Mouse (Mus musculus) hindbrain, embryonic 14.5 days (tissue): ENCODE data around the gene Tmem107. TPM values are rescaled to one million over a fixed set of nuclear protein-coding genes. Genes with fewer than 3 reads are reported as not detected.

Source experiments
- ATAC-seq: fragments of 200-750 bp; cut with Nextera tagmentation; 2 replicates; pipeline ENCODE4 v1.8.0; 2017; ENCODE audit warnings: moderate number of reproducible peaks, mild to moderate bottlenecking, moderate TSS enrichment, moderate library complexity; ENCODE audit not compliant: low FRiP score
- DNase-seq: peaks from one replicate; pipeline ENCODE4 v3.0.0-alpha.2; 2015; ENCODE audit warnings: low spot score
- H3K27ac ChIP-seq: fragments of 300-500 bp; sonication (generic); 2 replicates; pipeline ENCODE4 v1.5.1; 2014; ENCODE audit warnings: mild to moderate bottlenecking, moderate library complexity
- H3K27me3 ChIP-seq: fragments of 300-500 bp; sonication (generic); 2 replicates; pipeline ENCODE4 v1.6.1; 2014; ENCODE audit warnings: mild to moderate bottlenecking, low read length, mixed read lengths; ENCODE audit not compliant: control insufficient read depth, insufficient read depth
- H3K36me3 ChIP-seq: fragments of 300-500 bp; sonication (generic); replicated peaks from 2 replicates; pipeline ENCODE4 v1.6.1; 2014; ENCODE audit not compliant: control insufficient read depth, insufficient read depth
- H3K4me1 ChIP-seq: fragments of 300-500 bp; sonication (generic); replicated peaks from 2 replicates; pipeline ENCODE4 v1.6.1; 2014; ENCODE audit warnings: antibody characterized with exemption, low read length, mixed read lengths; ENCODE audit not compliant: control insufficient read depth, insufficient read depth
- H3K4me2 ChIP-seq: fragments of 300-500 bp; sonication (generic); replicated peaks from 2 replicates; pipeline ENCODE4 v1.6.1; 2014; ENCODE audit warnings: mild to moderate bottlenecking, moderate library complexity
- H3K4me3 ChIP-seq: fragments of 300-500 bp; sonication (generic); replicated peaks from 2 replicates; pipeline ENCODE4 v1.5.1; 2014; ENCODE audit warnings: mild to moderate bottlenecking, low read length
- H3K9ac ChIP-seq: fragments of 300-500 bp; sonication (generic); 2 replicates; pipeline ENCODE4 v1.6.1; 2014
- H3K9me3 ChIP-seq: fragments of 300-500 bp; sonication (generic); 2 replicates; pipeline ENCODE4 v1.6.1; 2016; ENCODE audit warnings: low read length; ENCODE audit not compliant: control insufficient read depth
- WGBS: fragments of 180-500 bp; shearing (Covaris S2); extraction: QIAGEN DNeasy Blood & Tissue Kit; methylation state at CpG from one replicate; pipeline ENCODE4 v1.1.7; 2014; 5-methylcytosine and 5-hydroxymethylcytosine counted together
- polyA plus RNA-seq: library from polyadenylated mRNA; unstranded; fragments of >200 nt; fragmentation: Nextera tagmentation; extraction: Ambion mirVana; gene quantifications from 2 replicates; pipeline ENCODE4 v1.2.1, GENCODE M21; 2014

The Tmem107 gene
- polyA plus RNA-seq, 1 experiment from 2014 or later, result 40.3 TPM

GRCm38 (mm10) chr11:69107676-69108075 is 37.1 kb downstream of the Tmem107 start:
- DNase-seq (no peak), ATAC-seq (no peak)
- Histone ChIP-seq H3K27ac (no peak overlapping the region), H3K4me3 (no peak overlapping the region), H3K9ac (no peak overlapping the region), H3K9me3 (no peaks in the 10 kb centered on the region), H3K4me2 (no peak overlapping the region), H3K4me1 (no peaks in the 10 kb centered on the region), H3K36me3 (peaks cover 65% of the 10 kb centered on the region), H3K27me3 (no peaks in the 10 kb centered on the region)
- 94% methylated on average over 11 of the region's 11 CpGs for WGBS

GRCm38 (mm10) chr11:69108223-69108622 is 37.6 kb downstream of the Tmem107 start:
- H3K9me3 ChIP-seq, result no peaks in the 10 kb centered on the region
- peaks cover 60% of the 10 kb centered on the region for H3K36me3 ChIP-seq
- no peak overlapping the region for H3K4me2 ChIP-seq
- no peak overlapping the region for H3K4me3 ChIP-seq
- DNase-seq (no peak), ATAC-seq (no peak)
- H3K27ac ChIP-seq, result no peak overlapping the region
- H3K27me3 ChIP-seq, result no peaks in the 10 kb centered on the region
- 92% methylated on average over 9 of the region's 9 CpGs for WGBS
- H3K9ac ChIP-seq, result no peak overlapping the region
- no peaks in the 10 kb centered on the region for H3K4me1 ChIP-seq

- DNase-seq (no peak), ATAC-seq (no peak)
- no peaks in the 10 kb centered on the region for H3K4me1 ChIP-seq
- no peak overlapping the region for H3K4me3 ChIP-seq
- 81% methylated on average over 13 of the region's 13 CpGs for WGBS
- H3K9ac ChIP-seq, result no peak overlapping the region
- no peak overlapping the region for H3K4me2 ChIP-seq
- H3K27me3 ChIP-seq, result no peaks in the 10 kb centered on the region
- H3K27ac ChIP-seq, result no peak overlapping the region
- H3K36me3 ChIP-seq, result peaks cover 50% of the 10 kb centered on the region
- no peaks in the 10 kb centered on the region for H3K9me3 ChIP-seq
Observed at GRCm38 (mm10) chr11:69109032-69109900, 38.7 kb downstream of the Tmem107 start.

GRCm38 (mm10) chr11:69110319-69111046 is 39.9 kb downstream of the Tmem107 start:
- Histone ChIP-seq H3K36me3 (peaks cover 37% of the 10 kb centered on the region), H3K4me3 (peak overlapping the region; percentile 31), H3K27ac (no peak overlapping the region), H3K9ac (peak overlapping the region; percentile 35; the same call in 1 of the 2 replicates), H3K9me3 (no peaks in the 10 kb centered on the region), H3K27me3 (0 out of 2 replicates have a peak, but pooled peaks cover under 1% of the 10 kb centered on the region), H3K4me1 (no peaks in the 10 kb centered on the region), H3K4me2 (peak overlapping the region; percentile 56)
- DNase-seq, result peak; percentile 98
- peak; percentile 69; the same call in 1 of the 2 replicates for ATAC-seq
- WGBS, result 1% methylated on average over 30 of the region's 30 CpGs

GRCm38 (mm10) chr11:69111051-69111810 is 40.6 kb downstream of the Tmem107 start:
- no peak for ATAC-seq
- peak overlapping the region; percentile 35; the same call in 1 of the 2 replicates for H3K9ac ChIP-seq
- WGBS, result 6% methylated on average over 21 of the region's 21 CpGs

GRCm38 (mm10) chr11:69111865-69112264 is 41.3 kb downstream of the Tmem107 start:
- WGBS, result 71% methylated on average over 4 of the region's 4 CpGs
- H3K27me3 ChIP-seq, result peaks cover 6% of the 10 kb centered on the region; the same call in 1 of the 2 replicates
- H3K9ac ChIP-seq, result no peak overlapping the region
- ATAC-seq, result no peak
- H3K36me3 ChIP-seq, result peaks cover 29% of the 10 kb centered on the region
- H3K4me1 ChIP-seq, result peaks cover 4% of the 10 kb centered on the region; the same call in 1 of the 2 replicates
- no peaks in the 10 kb centered on the region for H3K9me3 ChIP-seq
- DNase-seq, result no peak
- H3K4me2 ChIP-seq, result peak overlapping the region; percentile 56
- no peak overlapping the region for H3K27ac ChIP-seq
- H3K4me3 ChIP-seq, result no peak overlapping the region; the same call in 1 of the 2 replicates

More at GRCm38 (mm10) chr11:69111051-69111810, 40.6 kb downstream of the Tmem107 start:
- Histone ChIP-seq H3K4me2 (peak overlapping the region; percentile 56), H3K9me3 (no peaks in the 10 kb centered on the region), H3K27me3 (peaks cover 6% of the 10 kb centered on the region; the same call in 1 of the 2 replicates), H3K27ac (no peak overlapping the region), H3K4me3 (peak overlapping the region; percentile 31), H3K36me3 (peaks cover 30% of the 10 kb centered on the region), H3K4me1 (no peaks in the 10 kb centered on the region)
- DNase-seq, result no peak

- no peak overlapping the region for H3K9ac ChIP-seq
- WGBS, result 78% methylated on average over 3 of the region's 3 CpGs
Observed at GRCm38 (mm10) chr11:69114018-69114417, 43.4 kb downstream of the Tmem107 start.

GRCm38 (mm10) chr11:69114621-69115020 is 44.0 kb downstream of the Tmem107 start:
- H3K36me3 ChIP-seq, result peaks cover 1% of the 10 kb centered on the region; the same call in 1 of the 2 replicates
- H3K4me2 ChIP-seq, result no peak overlapping the region
- no peak overlapping the region for H3K27ac ChIP-seq
- peaks cover 17% of the 10 kb centered on the region for H3K4me1 ChIP-seq
- no peak overlapping the region for H3K9ac ChIP-seq
- no peaks in the 10 kb centered on the region for H3K9me3 ChIP-seq
- H3K27me3 ChIP-seq, result peaks cover 6% of the 10 kb centered on the region; the same call in 1 of the 2 replicates
- ATAC-seq (no peak), DNase-seq (no peak)
- no peak overlapping the region for H3K4me3 ChIP-seq
- WGBS, result 87% methylated on average over 3 of the region's 3 CpGs

More at GRCm38 (mm10) chr11:69114018-69114417, 43.4 kb downstream of the Tmem107 start:
- H3K9me3 ChIP-seq, result no peaks in the 10 kb centered on the region
- H3K4me3 ChIP-seq, result no peak overlapping the region
- H3K4me1 ChIP-seq, result peaks cover 14% of the 10 kb centered on the region
- peaks cover 7% of the 10 kb centered on the region for H3K36me3 ChIP-seq
- H3K4me2 ChIP-seq, result no peak overlapping the region
- peaks cover 6% of the 10 kb centered on the region; the same call in 1 of the 2 replicates for H3K27me3 ChIP-seq
- ATAC-seq, result no peak
- no peak for DNase-seq
- no peak overlapping the region for H3K27ac ChIP-seq
